Mouse (Mus musculus) cerebellum, adult 2 months (tissue): ENCODE results near the gene 2310057M21Rik. TPM values are rescaled to one million over a fixed set of nuclear protein-coding genes. Genes with fewer than 3 reads are reported as not detected.

Experiments used
- DNase-seq, 2 experiments: peaks; one replicate each; pipeline ENCODE4 v3.0.0; 2021
- H3K27ac ChIP-seq: fragments of 200-500 bp; 2 replicates; pipeline ENCODE4 v1.5.1; 2012; ENCODE audit warnings: low read length, control low read depth, inconsistent platforms; ENCODE audit not compliant: insufficient read depth
- H3K27me3 ChIP-seq: fragments of 200-500 bp; 2 replicates; pipeline ENCODE4 v1.6.1; 2012; ENCODE audit warnings: inconsistent platforms, mild to moderate bottlenecking, low read length, moderate library complexity; ENCODE audit not compliant: control insufficient read depth, insufficient read depth
- H3K4me1 ChIP-seq: fragments of 200-500 bp; 2 replicates; pipeline ENCODE4 v1.6.1; 2011; ENCODE audit warnings: low read length; ENCODE audit not compliant: control insufficient read depth, insufficient read depth
- H3K4me3 ChIP-seq: fragments of 200-500 bp; replicated peaks from 2 replicates; pipeline ENCODE3; 2011; ENCODE audit warnings: mild to moderate bottlenecking, low read depth, low read length, control low read depth; ENCODE audit not compliant: insufficient read depth
- CTCF ChIP-seq: fragments of 200-500 bp; IDR thresholded peaks from 2 replicates; pipeline ENCODE4 v1.5.1; 2011; ENCODE audit warnings: low read depth, mild to moderate bottlenecking, control low read depth, low read length, moderate library complexity, borderline replicate concordance; ENCODE audit not compliant: insufficient read depth
- POLR2A ChIP-seq: fragments of 200-500 bp; IDR thresholded peaks from 2 replicates; pipeline ENCODE4 v1.6.1; 2011; ENCODE audit warnings: low read length, control low read depth, borderline replicate concordance; ENCODE audit not compliant: insufficient read depth
- WGBS: fragments of 180-500 bp; shearing (Covaris S2); methylation state at CpG from one replicate; pipeline ENCODE4 v1.1.7; 2018; 5-methylcytosine and 5-hydroxymethylcytosine counted together
- polyA plus RNA-seq: library from polyadenylated mRNA; depleted of rRNA; stranded (reverse); fragments of >200 nt; gene quantifications from 2 replicates; pipeline ENCODE4 v1.2.3, GENCODE M21; 2012

2310057M21Rik gene
- polyA plus RNA-seq, 1 experiment: 16.3 TPM

GRCm38 (mm10) chr7:131337502-131338068 lies 25.0 kb downstream of the 2310057M21Rik start:
- 71% methylated on average over 8 of the region's 8 CpGs for WGBS
- Histone ChIP-seq H3K4me1 (no peaks in the 10 kb centered on the region), H3K27ac (no peak overlapping the region), H3K27me3 (no peaks in the 10 kb centered on the region), H3K4me3 (no peak overlapping the region)
- DNase-seq: no peak
- TF ChIP-seq CTCF: no peak

GRCm38 (mm10) chr7:131333564-131333963 lies 29.0 kb downstream of the 2310057M21Rik start, which contains the start of gene Fam24a:
Gene Fam24a (plus strand): TSS chr7:131333864.
- TF ChIP-seq POLR2A (no peak), CTCF (no peak)
- Histone ChIP-seq H3K4me3 (no peak within 1 kb of the TSS), H3K4me1 (no peaks in the 10 kb centered on the region), H3K27me3 (no peaks in the 10 kb centered on the region), H3K27ac (no peak within 1 kb of the TSS)
- WGBS: 46% methylated on average over 1 of the region's 1 CpGs
- DNase-seq: no peak

DNA sequence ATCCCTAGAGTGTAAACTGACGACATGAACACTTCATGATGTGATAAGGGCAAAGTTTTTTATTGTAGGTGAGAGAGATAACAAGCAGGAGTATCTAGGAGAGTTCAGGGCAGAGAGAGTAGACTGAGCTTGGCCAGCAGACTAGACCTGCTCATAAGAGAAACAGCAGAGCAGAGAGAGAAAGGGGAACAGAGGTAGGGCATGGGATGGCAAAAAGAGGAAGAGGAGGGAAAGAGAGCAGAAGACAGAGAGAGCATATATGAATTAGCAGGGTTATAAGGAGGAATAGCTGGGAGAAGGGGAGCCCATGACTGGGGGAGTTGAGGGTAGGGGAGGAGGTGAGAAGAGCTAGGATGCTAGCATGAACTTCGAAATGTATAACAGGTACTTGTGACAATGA lies 30.9 kb downstream of the 2310057M21Rik start:
- TF ChIP-seq CTCF: no peak
- TF ChIP-seq POLR2A: no peak
- Histone ChIP-seq H3K27ac (no peak overlapping the region), H3K27me3 (no peaks in the 10 kb centered on the region), H3K4me3 (no peak overlapping the region), H3K4me1 (no peaks in the 10 kb centered on the region)
- WGBS: 74% methylated on average over 2 of the region's 2 CpGs
- DNase-seq: no peak

- 92% methylated on average over 5 of the region's 5 CpGs for WGBS
- H3K27ac ChIP-seq: no peak within 1 kb of the TSS
- no peak for DNase-seq
- H3K4me1 ChIP-seq: no peaks in the 10 kb centered on the region
- no peaks in the 10 kb centered on the region for H3K27me3 ChIP-seq
- TF ChIP-seq CTCF (no peak), POLR2A (no peak)
- no peak within 1 kb of the TSS for H3K4me3 ChIP-seq
These were observed 33.1 kb downstream of the 2310057M21Rik start, which contains the start of gene Fam24b for GRCm38 (mm10) chr7:131329416-131329815. Gene Fam24b (minus strand): TSS chr7:131329516.

GRCm38 (mm10) chr7:131327054-131327453 lies 35.5 kb downstream of the 2310057M21Rik start:
- no peak overlapping the region for H3K27ac ChIP-seq
- no peak for DNase-seq
- no peak overlapping the region for H3K4me3 ChIP-seq
- no peaks in the 10 kb centered on the region for H3K4me1 ChIP-seq
- TF ChIP-seq POLR2A: no peak
- TF ChIP-seq CTCF: no peak
- H3K27me3 ChIP-seq: no peaks in the 10 kb centered on the region
- WGBS: 93% methylated on average over 5 of the region's 5 CpGs

DNA sequence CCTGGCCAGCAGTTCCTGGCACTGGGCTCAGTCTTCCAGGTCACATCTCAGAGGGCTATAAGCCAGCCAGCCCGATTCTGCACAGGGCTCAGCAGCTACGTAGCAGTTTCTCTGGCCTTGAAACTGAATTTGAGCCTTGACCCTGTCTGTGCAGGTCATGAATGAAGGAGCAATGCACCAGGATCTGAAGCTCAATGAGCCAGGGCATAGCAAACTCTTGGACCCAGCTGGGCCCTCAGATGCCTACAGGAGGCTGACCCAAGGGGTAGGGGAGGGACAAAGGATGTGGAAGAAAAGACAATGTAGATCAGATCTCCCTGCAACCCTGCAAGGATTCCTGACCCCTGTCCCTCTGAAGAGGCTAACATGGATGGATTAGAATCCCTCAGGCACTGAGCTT lies 40.4 kb downstream of the 2310057M21Rik start, which contains the start of gene Cuzd1:
Gene Cuzd1, minus strand, starts transcription at position 101 of the 400 bp plus-strand sequence.
- Histone ChIP-seq H3K27me3 (no peaks in the 10 kb centered on the region), H3K27ac (no peak within 1 kb of the TSS), H3K4me1 (no peaks in the 10 kb centered on the region), H3K4me3 (no peak within 1 kb of the TSS)
- no peak for DNase-seq
- TF ChIP-seq POLR2A: no peak
- TF ChIP-seq CTCF: no peak
- WGBS: 28% methylated on average over 2 of the region's 2 CpGs

GRCm38 (mm10) chr7:131318340-131318739 lies 44.2 kb downstream of the 2310057M21Rik start:
- 82% methylated on average over 7 of the region's 7 CpGs for WGBS
- DNase-seq: no peak
- Histone ChIP-seq H3K27ac (no peak overlapping the region), H3K4me1 (no peaks in the 10 kb centered on the region), H3K27me3 (no peaks in the 10 kb centered on the region), H3K4me3 (no peak overlapping the region)
- TF ChIP-seq POLR2A (no peak), CTCF (no peak)

- H3K4me3 ChIP-seq: no peak overlapping the region
- no peak for TF ChIP-seq POLR2A
- no peak for TF ChIP-seq CTCF
- no peaks in the 10 kb centered on the region for H3K4me1 ChIP-seq
- no peak for DNase-seq
- H3K27me3 ChIP-seq: no peaks in the 10 kb centered on the region
- 76% methylated on average over 12 of the region's 12 CpGs for WGBS
- H3K27ac ChIP-seq: no peak overlapping the region
These were observed 45.0 kb downstream of the 2310057M21Rik start for GRCm38 (mm10) chr7:131317587-131317986.

DNA sequence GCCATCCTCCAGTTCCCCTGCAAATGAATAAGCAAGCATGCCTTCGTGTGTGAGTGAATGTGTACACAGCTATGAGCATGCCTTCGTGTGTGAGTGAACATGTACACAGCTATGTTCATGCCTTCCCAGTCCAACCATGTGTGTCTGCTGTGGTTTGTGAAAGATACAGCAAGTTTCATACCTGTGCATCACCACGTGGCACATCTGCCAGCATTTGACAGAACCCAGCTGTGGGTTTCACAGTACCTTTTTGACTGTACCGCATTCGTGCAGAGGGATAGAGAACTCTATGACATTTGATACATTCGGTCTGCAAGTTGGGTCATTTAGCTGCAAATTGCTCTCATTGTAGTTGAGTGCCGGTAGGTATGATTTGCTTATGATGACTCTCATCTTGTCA lies 48.1 kb downstream of the 2310057M21Rik start:
- TF ChIP-seq CTCF (no peak), POLR2A (no peak)
- no peak overlapping the region for H3K27ac ChIP-seq
- no peaks in the 10 kb centered on the region for H3K4me1 ChIP-seq
- H3K4me3 ChIP-seq: no peak overlapping the region
- no peaks in the 10 kb centered on the region for H3K27me3 ChIP-seq
- WGBS: 85% methylated on average over 7 of the region's 7 CpGs
- no peak for DNase-seq
